Mouse (Mus musculus): ENCODE results near the gene Nol9.

The Nol9 gene

GRCm38 (mm10) chr4:152092751-152093293, 53.7 kb downstream of the Nol9 start:
- no peak for DNase-seq (ENCODE audit: low spot score in 2 of 2)

GRCm38 (mm10) chr4:152094233-152094632, 55.1 kb downstream of the Nol9 start:
- DNase-seq (ENCODE audit: low spot score in 2 of 2), result no peak

- DNase-seq (ENCODE audit: low spot score in 2 of 2), result peak in 1 of 2 experiments; percentile 72
Measured at GRCm38 (mm10) chr4:152095937-152096910, 57.1 kb downstream of the Nol9 start.

DNA sequence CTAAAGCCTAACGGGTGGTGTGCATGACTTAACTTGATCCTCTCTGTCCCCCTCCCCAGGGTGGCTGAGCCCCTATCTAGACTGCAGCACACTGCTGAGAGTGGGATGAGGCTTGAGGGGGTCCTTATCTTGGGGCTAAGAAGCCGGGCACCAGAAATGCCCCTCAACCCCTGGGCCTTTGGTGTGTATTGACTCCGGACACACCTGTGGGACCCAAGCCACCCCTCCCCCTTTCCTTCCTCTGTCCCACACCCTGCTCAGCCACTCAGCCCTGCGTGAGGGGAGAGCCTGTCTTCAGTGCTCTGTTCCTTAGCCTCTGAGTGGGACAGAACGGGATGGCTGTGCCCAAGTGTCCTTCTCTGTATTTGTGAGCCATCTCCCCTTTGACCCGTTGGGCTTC, 57.8 kb downstream of the Nol9 start:
- DNase-seq (ENCODE audit: low spot score in 2 of 2), result no peak

DNA sequence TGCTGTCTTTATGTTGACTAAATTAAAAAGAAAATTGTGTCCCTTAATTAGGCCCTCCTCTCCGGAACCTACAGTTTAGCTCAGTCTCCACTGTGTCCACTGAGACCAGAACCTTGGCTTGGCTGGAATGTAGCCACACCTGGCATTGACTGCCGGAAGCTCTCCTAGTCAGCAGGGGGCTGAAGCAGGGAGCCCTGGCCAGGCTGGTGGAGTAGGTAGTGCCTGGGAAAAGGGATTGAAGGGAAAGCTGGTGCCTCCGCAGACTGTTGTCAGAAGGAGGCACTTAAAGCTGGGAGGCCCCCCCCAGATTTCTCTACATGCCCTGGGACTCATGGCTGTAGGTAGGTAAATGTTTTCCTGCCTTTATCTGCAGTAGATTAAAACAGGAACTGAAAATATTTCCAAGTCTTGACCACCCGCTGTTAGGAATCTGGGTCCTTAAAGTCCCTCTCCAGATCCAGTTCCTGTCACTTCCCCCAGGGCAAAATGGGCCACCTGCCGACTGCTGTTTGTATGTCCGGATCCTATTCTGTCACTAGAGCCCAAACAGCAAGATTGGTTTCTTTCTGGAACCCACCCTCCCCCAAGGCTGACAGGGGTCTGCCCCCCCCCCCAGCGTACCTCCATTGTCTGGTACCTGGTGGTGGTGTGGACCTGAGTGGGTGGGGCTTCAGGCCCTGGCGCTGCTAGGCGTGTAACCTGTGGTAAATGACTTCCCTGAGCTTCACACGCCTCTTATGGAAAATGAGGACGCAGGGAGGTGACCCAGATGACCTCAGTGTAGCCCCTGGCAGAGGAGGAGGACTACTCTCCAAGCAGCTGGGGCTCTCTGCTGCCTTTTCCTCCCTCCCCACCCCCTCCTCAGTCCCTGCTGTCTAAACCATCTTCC, 59.0 kb downstream of the Nol9 start:
- DNase-seq (ENCODE audit: low spot score in 2 of 2), result no peak

DNA sequence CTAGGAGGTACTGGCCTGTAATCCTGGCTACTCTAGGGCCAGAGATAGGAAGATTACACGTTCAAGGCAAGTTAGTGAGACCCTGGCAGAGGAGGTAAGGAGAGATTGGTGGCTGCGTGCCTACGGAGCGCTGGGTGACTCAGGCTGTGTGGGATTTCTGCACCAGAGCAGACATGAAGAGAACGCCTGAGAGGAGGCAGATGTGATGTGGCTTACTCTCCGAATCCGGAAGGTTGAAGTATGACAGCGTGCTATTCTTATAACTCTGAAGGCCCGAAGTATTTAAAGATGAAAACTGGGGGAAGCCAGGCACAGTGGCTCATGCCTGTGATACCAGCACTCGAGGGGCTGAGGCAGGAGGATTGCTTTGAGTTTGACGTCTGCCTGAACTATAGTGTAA, 61.4 kb downstream of the Nol9 start:
- DNase-seq (ENCODE audit: low spot score in 2 of 2), result peak; percentile 69 to 84

DNA sequence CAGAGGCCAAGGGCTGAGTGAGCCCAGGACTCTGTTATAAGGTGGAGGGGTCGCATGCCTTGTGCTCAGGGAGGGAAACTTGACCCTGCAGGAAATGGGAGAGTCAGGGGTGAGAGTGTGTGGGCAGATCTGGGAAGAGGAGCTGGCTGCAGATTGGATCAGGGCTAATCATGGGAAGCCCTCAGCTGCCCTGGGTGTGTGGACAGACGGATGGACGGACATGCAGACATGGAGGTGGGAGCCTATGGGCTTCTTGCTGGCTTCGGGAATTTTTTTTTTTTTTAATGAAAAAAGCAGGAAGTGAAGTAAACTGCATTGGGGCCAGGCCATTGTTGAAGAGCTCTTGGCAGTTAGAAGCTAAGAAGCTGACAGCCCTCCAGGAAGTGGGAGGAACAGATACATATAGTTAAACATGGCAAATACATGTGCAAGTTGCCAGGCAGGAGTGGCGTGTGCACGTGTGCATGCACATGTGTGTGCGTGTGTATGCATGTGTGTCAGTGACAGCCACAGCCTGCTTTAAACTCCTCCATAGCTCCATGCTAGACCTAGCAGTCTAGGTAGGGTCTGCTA, 62.0 kb downstream of the Nol9 start:
- peak in 1 of 2 experiments; percentile 51 for DNase-seq (ENCODE audit: low spot score in 2 of 2)

GRCm38 (mm10) chr4:152101921-152102320, 62.8 kb downstream of the Nol9 start:
- DNase-seq (ENCODE audit: low spot score in 2 of 2), result no peak

GRCm38 (mm10) chr4:152103025-152103424, 63.9 kb downstream of the Nol9 start:
- DNase-seq (ENCODE audit: low spot score in 2 of 2), result peak; percentile 79 to 82

DNA sequence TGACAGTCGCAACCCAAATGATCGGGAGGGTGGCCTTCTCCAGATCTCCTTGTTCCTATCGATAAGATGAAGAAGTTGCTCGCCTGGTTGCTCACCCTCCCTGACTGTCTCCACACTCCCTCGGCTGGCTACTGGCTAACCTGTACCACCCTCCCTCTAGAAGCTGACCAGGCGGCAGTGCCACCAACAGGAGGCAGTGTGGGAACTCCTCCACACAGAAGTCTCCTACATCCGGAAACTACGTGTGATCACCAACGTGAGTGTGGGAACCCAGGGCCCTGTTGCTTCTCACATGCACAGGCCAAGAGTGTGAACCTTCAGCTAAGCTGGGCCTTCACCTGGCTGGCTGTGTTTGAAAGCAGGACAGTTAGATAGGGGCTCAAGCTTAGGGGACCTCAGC, 67.6 kb downstream of the Nol9 start:
- no peak for DNase-seq (ENCODE audit: low spot score in 2 of 2)

DNA sequence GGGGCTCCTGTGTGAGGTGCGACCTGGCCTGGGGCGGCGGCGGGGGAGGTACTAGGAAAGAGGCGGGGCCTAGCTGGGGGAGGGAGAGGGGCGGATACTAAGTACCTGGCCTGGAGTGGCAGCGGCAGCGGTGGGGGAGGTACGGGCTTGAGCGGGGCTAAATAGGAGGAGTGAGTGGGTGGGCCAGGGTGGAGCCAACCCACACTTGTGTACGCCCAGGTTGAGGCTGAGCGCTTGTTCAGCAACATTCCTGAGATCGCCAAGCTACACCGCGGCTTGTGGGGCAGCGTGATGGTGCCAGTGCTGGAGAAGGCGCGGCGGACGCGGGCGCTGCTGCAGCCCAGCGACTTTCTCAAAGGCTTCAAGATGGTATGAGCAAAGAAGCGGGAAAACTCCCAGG, 68.4 kb downstream of the Nol9 start:
- no peak for DNase-seq (ENCODE audit: low spot score in 2 of 2)

DNA sequence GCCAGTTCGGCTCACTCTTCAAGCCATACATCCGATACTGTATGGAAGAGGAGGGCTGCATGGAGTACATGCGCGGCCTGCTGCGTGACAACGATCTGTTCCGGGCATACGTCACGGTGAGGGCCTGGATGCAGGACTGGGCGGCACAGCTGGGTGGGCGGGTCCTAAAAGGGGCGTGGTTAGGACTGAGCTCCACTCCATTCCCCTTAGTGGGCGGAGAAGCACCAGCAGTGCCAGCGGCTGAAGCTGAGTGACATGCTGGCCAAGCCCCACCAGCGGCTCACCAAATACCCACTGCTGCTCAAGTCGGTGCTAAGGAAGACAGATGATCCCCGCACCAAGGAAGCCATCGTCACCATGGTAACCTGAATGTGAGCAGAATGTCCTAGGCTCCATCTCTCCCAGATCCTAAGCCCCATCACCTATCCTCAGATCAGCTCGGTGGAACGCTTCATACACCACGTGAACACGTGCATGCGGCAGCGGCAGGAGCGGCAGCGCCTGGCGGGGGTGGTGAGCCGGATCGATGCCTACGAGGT, 68.9 kb downstream of the Nol9 start:
- DNase-seq (ENCODE audit: low spot score in 2 of 2), result peak; percentile 58 to 67

DNA sequence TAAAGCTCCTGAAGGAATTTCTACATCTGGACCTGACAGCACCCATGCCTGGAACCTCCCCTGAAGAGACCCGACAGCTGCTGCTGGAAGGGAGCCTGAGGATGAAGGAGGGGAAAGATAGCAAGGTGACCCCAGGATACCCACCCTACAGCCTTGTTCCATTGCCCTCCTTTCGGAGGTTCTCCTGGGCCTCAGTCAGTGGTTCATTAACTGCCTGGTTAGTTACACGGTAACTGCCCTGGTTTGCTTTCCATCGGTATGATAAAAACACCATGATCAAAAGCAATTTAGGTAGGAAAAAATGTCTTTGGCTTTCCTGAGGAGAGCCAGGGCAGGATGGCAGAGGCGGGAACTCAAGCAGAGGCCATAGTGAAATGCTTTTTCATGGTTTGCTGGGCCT, 69.6 kb downstream of the Nol9 start:
- no peak for DNase-seq (ENCODE audit: low spot score in 2 of 2)

GRCm38 (mm10) chr4:152109509-152109908, 70.4 kb downstream of the Nol9 start:
- no peak for DNase-seq (ENCODE audit: low spot score in 2 of 2)

DNA sequence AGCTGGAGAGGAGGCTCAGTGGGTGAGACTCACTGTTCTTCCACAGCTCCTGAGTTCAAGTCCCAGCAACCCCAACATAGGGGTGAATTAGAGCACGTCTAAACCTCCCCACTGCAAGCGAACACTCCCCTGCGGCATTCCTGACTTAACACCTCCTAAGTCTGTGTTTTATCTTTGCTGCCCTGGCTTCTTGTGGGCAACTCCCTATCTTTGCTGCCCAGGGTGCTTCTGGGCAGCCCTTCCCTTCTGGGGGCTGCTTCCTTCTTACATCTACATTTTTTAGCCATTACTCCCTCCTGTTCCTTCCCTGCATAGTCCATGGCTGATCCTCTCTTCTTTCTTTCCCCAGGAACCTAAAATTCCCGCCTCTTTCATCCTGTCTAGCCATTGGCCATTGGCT, 71.6 kb downstream of the Nol9 start:
- DNase-seq (ENCODE audit: low spot score in 2 of 2), result no peak
